Mouse (Mus musculus) inflammation-experienced regulatory T-cells, adult 6 months (primary cell): ENCODE measurements around the gene Agk. TPM values are rescaled to one million over a fixed set of nuclear protein-coding genes. Genes with fewer than 3 reads are reported as not detected.

ENCODE experiments used
- ATAC-seq: one replicate; pipeline ENCODE4 v1.8.0; 2017
- polyA plus RNA-seq, 3 experiments: library from polyadenylated mRNA; unstranded; fragments of 100-300 nt; shearing (Covaris generic); gene quantifications; one replicate each; pipeline ENCODE4 v1.2.1; 2017

Gene Agk
- 10 to 100 TPM; 42.6 to 70.6 (median 59.1) TPM for polyA plus RNA-seq

DNA sequence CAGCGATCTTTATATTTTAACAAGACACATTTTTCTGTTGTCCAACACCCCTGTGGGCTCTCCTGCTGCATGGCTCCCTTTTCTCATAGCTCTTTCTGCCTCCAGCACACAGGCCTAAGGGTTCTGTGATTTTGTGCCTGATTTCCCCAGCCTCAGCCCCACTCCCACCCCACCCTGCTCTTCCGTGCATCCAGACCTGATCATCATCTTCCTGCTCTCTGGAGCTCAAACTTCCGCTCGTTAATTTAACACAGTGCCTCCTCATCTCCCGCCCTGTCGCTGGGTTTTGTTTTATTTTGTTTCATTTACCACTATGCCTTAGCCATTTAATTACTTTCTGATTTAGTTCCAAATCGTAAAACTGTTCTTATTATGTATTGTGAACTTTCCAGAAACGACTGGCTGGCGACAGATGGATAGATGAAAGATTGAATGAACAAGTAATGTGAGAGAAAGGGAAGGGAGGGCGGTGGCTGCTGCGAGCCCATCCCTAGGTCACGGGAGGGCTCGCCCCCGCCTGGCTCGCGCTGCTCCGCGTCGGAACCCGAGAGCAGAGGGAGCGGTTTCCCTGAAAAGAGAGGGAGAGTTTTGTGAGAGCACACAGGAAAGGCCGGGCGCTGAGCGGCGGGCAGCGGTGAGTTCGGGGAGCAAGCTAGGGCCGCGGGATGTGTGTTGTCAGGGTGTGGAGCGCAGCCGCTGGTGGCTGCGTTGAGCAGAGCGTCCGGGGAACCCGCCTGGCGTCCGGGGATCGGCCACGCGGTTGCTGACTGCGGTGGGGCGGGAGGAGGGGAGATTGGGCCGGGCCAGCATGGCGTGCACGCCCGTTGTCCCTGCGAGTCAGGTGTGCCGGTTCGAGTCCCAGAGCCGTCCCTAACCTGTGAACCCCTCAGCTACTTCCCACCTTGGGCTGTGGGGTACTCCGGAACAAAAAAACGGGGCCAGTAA, at the start of gene Agk:
Gene Agk, plus strand, starts transcription at position 276 of the 945 bp plus-strand sequence.
- ATAC-seq = peak; percentile 83

DNA sequence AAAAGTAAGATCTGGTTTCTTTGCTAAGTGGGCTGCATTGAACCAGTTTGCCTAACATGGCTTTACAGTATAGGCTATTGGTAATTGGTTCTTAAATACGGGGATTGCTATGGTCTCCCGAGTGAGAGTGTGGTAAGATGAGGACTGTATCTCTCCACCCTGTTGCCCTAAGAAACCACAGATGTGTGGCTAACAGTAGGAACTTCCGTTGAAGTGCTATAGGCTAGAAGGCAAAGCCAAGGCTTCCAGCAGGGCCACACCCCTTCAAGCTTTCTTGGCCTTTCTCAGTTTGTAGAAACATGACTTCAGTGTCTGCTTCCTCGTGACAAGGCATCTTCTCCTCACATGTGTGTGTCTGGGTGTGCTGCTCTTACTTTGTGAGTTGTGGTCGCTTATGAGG, 24.3 kb upstream of the Agk start:
- ATAC-seq = no peak

DNA sequence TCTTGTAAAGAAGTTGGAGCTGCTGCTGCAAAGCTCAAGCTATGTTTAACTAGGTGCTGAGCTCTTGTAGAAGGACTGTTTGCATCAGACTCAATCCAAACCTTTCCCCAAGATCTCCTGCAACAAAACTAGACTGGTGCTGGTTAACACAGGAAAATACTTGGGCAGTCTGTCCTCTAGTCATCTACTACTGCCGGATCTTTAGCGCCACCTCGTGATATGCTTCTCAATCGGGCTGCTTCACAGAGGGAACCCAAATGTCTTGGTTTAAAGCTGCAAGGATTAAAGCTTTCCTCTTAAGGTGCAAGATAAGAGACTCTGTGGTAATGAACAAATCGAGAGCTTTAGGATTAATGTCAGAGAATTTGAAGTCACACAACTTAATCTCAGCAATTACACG, 21.6 kb upstream of the Agk start:
- ATAC-seq = no peak

DNA sequence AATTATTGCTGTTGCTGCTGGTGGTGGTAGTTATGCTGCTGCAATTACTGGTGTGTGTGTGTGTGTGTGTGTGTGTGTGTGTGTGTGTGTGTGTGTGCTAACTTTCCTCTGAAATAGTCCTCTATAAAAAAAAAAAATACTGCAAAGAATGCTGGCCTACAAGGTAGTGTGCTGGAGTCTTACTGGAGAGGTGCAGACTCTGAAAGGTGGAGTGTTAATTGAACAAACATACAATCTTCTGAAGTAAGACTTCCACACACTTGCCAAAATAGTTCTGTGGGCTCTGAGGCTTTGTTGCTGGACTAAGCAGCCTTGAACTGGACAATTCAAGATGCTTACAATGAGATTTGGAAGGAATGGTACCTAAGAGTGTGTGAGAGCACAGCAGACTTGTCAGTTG, 20.0 kb upstream of the Agk start:
- ATAC-seq = no peak

DNA sequence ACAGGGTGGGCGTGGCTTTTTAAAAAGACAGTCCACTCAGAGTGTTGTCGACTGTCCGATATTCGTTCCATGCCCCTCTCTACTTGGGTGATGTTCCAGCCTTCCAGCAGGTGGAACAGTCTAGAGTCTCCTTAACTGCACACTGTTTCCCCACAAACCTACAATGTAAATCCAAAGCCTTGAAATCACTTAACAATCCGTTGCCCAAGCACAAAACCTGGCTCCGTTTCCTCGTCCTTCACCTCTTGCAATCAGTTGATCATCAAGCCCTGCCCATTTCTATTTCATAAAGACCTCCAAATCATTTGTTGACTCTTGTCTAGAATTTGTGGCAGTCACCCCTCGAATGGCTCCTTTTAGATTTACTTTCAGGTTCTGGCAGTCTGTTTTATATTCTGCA, 1.4 kb downstream of the Agk start:
- ATAC-seq = no peak

DNA sequence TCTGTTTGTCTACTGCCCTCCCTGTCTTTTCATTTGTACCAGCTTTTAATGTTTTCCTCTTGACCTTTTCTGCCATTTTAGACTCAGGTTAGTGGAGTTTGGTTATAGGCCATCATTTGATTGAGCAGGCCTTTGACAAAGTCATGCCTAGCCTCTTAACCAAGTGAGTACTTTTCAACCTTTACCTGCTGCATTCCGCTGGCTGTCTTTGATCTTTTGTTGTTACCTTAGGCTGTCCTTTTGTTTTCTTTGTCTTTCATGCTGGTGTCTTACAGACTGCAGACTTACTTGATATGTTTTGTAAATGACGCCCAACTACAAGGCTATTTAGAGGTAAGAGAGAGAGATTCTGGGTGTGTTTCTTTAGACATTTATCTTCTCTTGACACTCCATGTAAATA, 8.5 kb downstream of the Agk start:
- no peak for ATAC-seq

DNA sequence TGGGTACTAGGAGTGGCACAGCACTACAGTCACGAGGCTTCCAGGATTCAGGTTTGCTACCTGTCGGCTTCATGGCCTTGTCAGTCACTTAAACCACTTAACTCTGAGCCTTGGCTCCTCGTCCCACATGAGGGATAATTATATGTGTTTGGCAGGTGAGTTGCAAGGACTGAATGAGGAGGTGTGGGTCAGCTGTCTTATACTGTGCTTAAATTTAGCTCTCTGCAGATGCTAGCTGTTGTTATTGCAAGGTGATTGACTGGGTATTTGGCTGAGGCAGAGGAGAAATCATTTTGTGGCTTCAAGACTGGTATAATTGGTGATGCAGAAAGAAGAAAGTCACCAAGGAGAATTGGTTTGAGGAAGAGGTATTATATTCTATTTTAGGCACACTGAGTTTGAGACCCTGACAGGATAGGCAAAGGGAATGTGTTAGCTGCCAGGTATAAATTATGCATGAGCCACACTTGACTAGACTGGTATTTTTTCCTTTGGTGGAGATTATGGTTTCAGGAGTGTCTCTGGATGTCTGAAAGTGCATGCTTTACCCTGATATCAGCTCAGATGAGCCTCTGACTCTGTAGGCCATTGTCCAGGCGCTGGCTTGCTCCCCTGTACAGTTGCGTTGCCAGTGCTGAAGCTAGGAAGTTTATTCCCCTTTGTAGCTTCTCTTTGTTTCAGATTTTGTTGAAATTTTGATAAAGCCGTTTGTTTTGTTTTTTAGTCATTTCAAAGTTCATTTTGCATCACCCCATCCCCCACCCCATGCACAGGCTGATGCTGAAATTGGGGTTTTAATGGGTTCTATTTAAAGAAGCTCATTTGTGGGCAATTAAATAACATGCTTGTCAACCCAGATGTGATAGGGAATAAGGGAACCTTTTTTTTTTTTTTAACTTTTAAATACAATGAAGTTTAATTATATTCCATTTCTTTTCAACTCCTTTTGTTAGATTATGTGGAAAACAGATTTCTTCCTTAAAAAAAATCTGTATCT, 12.1 kb downstream of the Agk start:
- ATAC-seq = no peak

DNA sequence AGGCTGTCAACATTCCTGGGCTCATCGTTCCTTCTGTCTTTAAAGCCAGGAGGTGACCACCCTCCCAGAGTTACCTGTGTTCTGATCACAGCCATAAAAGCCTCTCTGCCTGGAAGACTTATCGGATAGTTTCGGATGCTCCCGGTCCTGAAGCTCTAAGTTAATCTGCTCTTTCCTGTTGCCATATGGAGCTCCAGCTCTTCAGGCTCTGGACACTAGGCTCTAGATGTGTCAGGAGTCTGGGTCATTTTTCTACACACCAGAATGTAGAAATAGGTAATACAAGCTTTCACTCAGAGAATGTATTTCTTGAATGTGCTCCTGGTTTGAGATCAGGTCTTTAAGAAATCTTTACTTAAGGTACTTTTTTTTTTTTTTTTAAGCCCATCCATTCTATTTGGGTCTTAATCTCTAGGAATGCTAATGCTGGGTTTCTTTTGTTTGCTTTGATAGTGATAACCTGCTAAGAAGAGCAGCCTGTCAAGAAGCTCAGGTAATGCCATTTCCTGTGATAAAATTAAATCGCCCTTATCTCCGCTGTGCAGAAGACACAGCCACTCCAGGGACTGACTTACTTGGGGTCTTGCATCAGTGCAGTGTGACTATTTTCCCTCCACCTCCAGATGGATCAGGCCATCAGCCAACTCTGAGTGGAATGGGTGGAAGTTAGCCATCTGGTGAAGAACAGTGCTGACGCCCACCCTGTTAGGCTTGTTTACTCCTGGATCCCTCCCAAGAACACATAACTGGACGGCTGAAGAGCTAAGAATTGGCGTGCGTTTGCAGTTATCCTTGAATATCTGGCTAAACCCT, 22.2 kb downstream of the Agk start:
- no peak for ATAC-seq

DNA sequence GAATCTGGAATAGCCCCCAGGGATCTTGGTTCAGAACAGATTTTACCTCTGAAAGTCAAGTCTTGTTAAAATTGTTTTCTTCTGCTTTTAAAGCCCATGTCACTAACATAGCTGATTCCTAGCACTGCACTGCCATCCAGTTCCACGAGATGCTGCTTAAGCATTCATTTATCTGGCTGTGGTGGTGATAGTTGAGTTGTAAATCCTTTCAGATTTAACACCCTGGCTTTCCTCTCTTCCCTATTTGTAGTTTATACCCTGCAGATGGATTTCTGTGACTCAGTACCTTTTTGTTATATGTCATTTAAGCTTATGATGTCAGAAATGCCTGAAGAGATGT, 22.8 kb downstream of the Agk start:
- ATAC-seq = no peak

DNA sequence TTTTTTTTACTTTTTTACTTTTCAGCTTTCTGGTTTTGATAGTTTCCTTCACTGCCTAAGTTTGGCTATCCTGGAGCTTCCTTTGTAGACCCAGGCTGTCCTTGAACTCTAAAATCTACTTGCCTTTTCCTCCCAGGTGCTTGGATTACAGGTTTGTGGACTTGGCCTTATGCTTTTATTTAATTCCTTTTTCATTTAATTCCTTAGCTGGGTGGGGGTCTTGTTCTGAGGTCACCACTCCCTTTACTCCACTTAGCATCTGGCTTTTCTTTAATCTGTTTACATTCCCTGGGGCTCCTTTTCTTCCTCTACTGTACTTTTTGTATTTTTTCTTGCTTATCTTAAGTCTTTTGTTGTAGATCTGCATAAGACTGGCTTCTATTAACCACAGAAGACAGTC, 25.1 kb downstream of the Agk start:
- no peak for ATAC-seq

DNA sequence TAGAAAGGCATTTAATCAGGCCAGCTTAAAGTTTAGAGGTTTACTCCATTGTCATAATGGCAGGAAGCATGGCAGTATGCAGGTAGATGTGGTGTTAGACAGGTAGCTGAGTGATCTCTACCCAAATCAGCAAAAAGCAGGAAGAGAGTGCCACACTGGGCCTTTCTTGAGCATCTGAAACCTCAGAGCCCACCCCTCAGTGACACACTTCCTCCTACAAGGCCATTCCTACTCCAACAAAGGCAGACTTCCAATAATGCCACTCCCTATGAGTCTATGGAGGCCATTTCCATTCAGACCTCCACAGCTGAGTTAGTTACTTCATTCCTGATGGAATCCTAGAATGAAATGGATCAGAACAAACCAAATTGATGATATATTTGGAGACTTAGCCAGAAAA, 25.9 kb downstream of the Agk start:
- ATAC-seq = no peak

DNA sequence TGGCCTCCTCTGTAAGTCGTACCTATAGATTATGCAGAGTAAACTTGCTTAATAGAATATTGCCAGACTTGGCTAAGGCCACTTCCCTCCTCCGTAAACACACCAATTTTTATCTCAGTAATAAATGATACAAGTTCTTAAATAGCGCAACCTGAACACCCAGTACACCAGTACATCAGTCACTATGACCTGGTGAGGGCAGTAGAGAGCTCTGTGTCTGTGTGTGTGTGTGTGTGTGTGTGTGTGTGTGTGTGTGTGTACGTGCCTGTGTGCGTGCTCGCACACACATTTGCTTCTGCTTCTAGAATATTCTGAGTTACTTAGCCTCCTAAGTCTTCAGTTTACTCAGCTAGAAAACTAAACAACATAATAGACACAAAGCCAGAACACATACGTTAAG, 28.4 kb downstream of the Agk start:
- no peak for ATAC-seq

DNA sequence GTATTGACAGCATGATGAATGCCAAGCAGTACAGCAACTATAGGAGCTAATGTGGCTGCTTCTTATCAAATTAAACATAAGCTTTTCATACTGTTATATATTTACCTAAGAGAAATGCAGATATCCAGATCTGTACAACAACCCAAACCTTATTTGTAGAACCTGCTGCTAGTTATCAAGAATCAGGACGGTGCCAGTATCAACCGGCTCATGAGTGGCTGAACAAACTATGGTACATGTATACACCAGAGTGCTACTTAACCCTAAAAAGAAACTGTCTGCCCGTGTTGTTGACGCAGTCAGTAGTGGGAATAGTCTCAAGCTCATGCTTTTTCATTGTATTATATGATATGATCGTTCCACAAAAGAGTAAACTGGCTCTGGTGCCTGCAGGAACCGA, 46.1 kb downstream of the Agk start:
- no peak for ATAC-seq

DNA sequence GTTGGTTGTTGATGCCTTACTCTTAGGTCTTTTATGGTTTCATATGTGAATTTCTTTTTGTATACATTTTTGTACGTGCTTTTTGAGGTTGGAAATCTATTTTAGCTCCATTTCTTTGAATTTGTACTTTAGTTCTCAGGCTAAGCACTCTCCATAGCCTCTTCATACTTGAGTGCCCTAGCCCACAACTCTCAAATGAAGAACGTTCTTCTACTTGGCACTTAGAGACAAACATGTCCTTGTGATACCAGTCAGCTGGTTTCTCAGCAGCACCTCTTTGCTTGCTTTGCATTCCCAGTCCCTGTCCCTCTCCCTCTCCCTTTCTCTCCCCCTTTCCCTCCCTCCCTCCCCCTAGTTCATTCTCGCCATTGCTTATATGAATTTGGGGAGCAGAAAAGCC, 55.2 kb downstream of the Agk start:
- no peak for ATAC-seq

DNA sequence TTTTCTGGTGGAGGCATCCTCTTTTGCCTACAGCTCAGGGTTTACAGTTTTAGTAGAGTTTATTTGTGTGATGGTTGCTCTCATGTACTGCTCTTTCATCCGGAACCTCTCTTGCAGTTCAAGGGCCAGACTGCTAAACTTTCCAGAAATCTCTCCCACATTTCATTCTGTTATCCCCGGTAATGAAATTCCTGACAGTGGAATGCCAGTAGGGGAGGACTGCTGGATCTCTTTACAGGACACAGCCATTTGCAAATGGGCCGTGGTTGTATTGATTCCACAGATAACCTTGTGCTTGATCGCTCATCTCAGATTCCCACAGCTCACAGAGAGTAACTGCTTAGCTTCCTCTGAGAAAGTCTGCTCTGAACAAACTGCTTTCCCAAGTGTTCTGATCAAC, 56.9 kb downstream of the Agk start:
- ATAC-seq = no peak

DNA sequence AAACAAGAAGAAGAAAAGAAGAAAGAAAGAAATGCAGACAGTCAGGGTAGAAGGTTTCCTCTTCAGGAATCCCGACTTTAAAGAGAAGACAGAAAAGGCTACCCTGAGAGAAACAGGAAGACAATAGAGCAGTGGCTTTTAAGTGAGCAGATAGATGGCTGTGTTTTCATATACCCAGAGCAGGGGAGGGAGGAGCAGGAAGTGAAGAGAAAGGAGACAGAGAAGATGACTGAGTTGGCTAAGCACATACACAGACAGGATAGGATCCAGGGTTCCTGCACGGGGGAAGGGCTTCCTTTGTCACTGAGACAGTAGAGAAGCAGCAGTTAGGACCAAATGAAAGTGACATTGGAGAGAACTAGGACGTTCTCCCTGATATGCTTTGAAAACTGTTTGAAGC, 60.7 kb downstream of the Agk start:
- peak; percentile 73 for ATAC-seq

DNA sequence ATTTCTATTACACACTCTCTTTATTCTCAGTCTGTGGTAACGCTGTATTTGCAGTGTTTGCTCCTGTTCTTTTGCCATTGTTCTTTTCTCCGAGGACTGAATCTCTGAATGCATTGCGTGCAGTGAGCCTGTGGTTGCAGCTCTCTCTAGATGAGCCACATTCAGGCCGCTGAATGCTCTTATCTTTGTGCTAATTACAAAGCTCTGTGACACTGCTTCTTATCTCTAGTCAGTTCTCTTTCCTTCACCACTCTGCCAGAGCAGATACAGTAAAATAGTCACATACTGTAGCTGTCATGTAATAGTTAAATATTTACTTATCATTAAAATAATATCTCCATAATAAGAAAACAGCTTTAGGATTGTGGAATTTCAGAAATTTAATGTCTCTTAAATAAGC, 63.7 kb downstream of the Agk start:
- ATAC-seq = no peak

DNA sequence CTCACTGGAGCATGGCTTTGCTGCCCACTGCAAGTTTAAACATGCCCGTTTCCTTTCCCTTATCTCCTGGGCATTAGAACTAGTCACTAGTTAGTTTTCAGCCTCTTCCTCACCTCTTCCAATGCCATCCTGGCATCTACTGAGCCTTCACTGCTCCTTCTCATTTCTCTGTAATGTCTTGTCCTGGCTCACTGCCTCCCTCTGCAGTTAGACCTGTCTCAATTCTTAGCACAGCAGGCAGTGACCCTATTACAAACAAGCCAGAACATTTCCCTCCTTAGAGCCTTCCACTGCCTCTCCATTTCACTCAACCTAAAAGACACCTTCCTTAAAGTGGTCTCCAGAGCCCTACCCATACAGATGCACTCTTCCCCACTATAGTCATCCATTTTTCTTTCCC, 66.0 kb downstream of the Agk start:
- no peak for ATAC-seq

DNA sequence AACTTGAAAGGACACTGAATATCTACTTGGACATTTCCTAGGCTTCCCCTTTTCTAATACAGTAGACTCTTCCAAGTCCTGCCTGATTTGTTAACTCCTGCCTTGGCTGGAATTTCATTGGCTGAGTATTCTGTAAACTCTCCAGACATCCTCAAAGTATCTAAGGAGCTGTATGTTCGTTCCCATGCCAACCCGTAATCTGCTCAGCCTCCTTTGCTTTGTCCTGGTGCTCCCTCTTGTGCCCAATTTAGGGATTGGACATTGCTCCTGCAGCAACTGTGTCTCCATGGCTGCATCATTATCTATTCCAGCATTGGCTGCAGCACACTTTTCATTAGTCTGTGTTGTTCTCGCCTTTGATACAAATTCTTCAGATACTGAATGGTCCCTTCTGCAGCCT, 68.2 kb downstream of the Agk start:
- no peak for ATAC-seq

DNA sequence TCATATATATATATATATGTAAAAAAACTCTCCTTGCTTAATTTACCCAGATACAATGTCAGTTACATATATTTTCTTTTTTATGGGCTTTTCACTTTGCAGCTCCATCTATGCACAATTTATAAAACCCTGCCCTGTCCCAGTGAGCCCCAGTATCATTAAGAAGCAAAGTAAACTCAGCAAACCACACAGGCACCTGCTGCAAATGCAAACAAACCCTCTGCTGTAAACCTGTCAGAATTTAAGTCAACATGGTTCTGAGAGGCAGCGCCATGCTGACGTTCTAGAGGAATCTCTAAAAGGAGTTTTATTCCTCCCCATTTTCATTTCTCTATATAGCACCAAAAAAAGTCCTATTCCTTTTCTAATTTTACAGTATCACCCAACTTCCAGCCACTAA, 77.1 kb downstream of the Agk start:
- no peak for ATAC-seq

DNA sequence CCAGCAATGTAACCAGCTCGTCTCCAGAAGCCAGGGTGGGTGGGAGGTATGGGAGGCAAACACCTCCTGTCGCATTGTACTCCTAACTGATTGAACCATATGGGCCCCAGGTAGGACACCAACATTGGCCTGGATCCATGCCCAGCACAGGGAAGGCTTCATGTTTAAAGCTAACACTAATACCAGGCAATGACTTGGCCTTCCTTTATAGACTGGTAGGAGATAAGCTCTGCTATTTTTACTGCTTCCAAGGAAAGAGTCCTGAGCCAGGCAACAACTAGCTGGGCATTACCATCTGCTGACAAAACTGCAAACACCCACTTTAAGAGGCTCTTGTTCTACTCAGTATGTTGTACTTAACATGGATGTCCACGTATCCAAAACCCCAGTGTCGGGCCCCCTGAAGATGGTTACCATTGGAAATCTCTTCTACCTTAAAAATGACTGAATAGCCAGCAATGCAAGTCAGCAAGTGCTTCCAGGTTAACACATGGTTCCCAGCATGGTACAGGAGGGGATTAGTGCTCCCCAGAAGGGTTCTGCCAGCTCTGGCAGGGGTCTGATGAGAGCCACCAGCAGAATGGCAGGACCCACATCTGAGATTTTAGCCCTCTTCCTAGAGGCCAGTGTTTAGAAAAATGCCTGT, 78.8 kb downstream of the Agk start:
- no peak for ATAC-seq

DNA sequence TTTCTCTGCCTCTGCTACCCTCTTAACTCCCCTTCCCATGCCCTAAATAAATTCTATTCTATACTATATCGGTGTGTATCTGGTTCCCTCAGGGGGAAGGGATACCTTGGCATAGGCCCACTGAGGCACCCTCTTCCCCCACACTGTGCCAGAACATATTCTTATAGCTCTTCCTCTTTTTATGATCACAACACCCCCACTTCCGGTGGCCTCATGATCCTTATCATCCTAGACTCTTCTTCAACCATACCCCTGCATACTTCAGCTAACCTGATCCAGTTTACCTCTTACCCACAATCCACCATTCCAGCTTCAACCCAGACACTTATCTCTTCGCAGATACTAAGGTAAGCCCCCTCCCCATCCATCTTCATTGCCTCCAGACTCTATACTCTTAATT, 86.1 kb downstream of the Agk start:
- no peak for ATAC-seq
